Mouse (Mus musculus) heart, postnatal 0 days (tissue): ENCODE measurements around the gene Ppp5c. TPM values are rescaled to one million over a fixed set of nuclear protein-coding genes. Genes with fewer than 3 reads are reported as not detected.

Experiments
- ATAC-seq: fragments of 200-750 bp; cut with Nextera tagmentation; 2 replicates; pipeline ENCODE4 v1.8.0; 2017; ENCODE audit warnings: low read depth, moderate number of reproducible peaks, moderate library complexity; ENCODE audit not compliant: insufficient read depth
- DNase-seq: peaks from one replicate; pipeline ENCODE4 v3.0.0-alpha.2; 2016; ENCODE audit warnings: low spot score
- H3K27ac ChIP-seq: fragments of 300-500 bp; sonication (generic); 2 replicates; pipeline ENCODE4 v1.5.1; 2014; ENCODE audit warnings: low read depth, mild to moderate bottlenecking
- H3K27me3 ChIP-seq: fragments of 300-500 bp; sonication (generic); 2 replicates; pipeline ENCODE4 v1.6.1; 2014; ENCODE audit warnings: low read length, mixed read lengths; ENCODE audit not compliant: control insufficient read depth, insufficient read depth
- H3K36me3 ChIP-seq: fragments of 300-500 bp; sonication (generic); replicated peaks from 2 replicates; pipeline ENCODE4 v1.6.1; 2014; ENCODE audit warnings: low read length, mixed read lengths; ENCODE audit not compliant: control insufficient read depth, insufficient read depth
- H3K4me1 ChIP-seq: fragments of 300-500 bp; sonication (generic); 2 replicates; pipeline ENCODE4 v1.6.1; 2014; ENCODE audit warnings: antibody characterized with exemption; ENCODE audit not compliant: control insufficient read depth, insufficient read depth
- H3K4me2 ChIP-seq: fragments of 300-500 bp; sonication (generic); 2 replicates; pipeline ENCODE4 v1.6.1; 2014; ENCODE audit warnings: low read depth, mild to moderate bottlenecking, low read length, moderate library complexity
- H3K4me3 ChIP-seq: fragments of 300-500 bp; sonication (generic); 2 replicates; pipeline ENCODE4 v1.5.1; 2014; ENCODE audit warnings: low read depth, low read length
- H3K9ac ChIP-seq: fragments of 300-500 bp; sonication (generic); replicated peaks from 2 replicates; pipeline ENCODE4 v1.6.1; 2014; ENCODE audit warnings: low read depth, low read length, mixed read lengths
- H3K9me3 ChIP-seq: fragments of 300-500 bp; sonication (generic); replicated peaks from 2 replicates; pipeline ENCODE4 v1.6.1; 2016; ENCODE audit warnings: low read length; ENCODE audit not compliant: control insufficient read depth
- CTCF ChIP-seq: IDR thresholded peaks from 2 replicates; pipeline ENCODE4 v1.5.1; 2016; ENCODE audit warnings: antibody characterized with exemption, control low read depth, low read depth
- EP300 ChIP-seq: IDR thresholded peaks from 2 replicates; pipeline ENCODE4 v1.6.1; 2016; ENCODE audit warnings: antibody characterized with exemption, low read depth
- WGBS: fragments of 180-500 bp; shearing (Covaris S2); extraction: QIAGEN DNeasy Blood & Tissue Kit; methylation state at CpG from one replicate; pipeline ENCODE4 v1.1.7; 2014; 5-methylcytosine and 5-hydroxymethylcytosine counted together
- polyA plus RNA-seq: library from polyadenylated mRNA; unstranded; fragments of >200 nt; fragmentation: Nextera tagmentation; extraction: Ambion mirVana; gene quantifications from 2 replicates; pipeline ENCODE4 v1.2.1, GENCODE M21; 2015
- total RNA-seq: library from RNA; depleted of rRNA; stranded (reverse); fragments of >200 nt; gene quantifications from 2 replicates; pipeline ENCODE4 v1.2.3, GENCODE M21; 2014; ENCODE audit warnings: low replicate concordance

Gene Ppp5c
- total and polyA plus RNA-seq, 2 experiments from 2014 or later, result 55.0 to 88.5 TPM

DNA sequence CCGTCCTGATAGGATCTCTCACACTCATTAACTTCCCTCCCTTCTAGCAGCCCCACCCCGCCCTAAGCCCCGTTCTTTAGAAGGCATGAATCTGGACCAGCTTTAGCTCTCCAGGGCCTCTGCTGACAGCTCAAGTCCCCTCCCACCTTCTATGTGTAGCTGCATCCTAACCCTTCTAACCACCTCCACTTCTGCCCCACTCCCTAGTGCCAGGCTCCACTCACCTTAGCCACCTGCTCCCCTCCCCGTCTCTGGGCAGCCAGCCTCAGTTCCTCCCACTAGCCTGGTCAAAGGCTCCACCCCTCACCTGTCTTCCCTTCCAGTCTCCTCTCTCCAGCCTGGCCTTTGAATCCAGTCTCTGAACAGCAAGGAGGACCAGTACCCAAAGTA lies 2.2 kb downstream of the Ppp5c start:
- TF ChIP-seq EP300, result no peak
- TF ChIP-seq CTCF, result no peak
- peak overlapping the region; percentile 24; the same call in 1 of the 2 replicates for H3K9ac ChIP-seq
- no peaks in the 10 kb centered on the region for H3K27me3 ChIP-seq
- H3K4me3 ChIP-seq, result no peak overlapping the region
- peaks cover 51% of the 10 kb centered on the region for H3K4me1 ChIP-seq
- ATAC-seq (no peak), DNase-seq (no peak)
- peak overlapping the region; percentile 75 for H3K27ac ChIP-seq
- H3K36me3 ChIP-seq, result peaks cover 22% of the 10 kb centered on the region
- peak overlapping the region; percentile 68 for H3K4me2 ChIP-seq
- no peaks in the 10 kb centered on the region for H3K9me3 ChIP-seq
- 37% methylated on average over 4 of the region's 4 CpGs for WGBS

DNA sequence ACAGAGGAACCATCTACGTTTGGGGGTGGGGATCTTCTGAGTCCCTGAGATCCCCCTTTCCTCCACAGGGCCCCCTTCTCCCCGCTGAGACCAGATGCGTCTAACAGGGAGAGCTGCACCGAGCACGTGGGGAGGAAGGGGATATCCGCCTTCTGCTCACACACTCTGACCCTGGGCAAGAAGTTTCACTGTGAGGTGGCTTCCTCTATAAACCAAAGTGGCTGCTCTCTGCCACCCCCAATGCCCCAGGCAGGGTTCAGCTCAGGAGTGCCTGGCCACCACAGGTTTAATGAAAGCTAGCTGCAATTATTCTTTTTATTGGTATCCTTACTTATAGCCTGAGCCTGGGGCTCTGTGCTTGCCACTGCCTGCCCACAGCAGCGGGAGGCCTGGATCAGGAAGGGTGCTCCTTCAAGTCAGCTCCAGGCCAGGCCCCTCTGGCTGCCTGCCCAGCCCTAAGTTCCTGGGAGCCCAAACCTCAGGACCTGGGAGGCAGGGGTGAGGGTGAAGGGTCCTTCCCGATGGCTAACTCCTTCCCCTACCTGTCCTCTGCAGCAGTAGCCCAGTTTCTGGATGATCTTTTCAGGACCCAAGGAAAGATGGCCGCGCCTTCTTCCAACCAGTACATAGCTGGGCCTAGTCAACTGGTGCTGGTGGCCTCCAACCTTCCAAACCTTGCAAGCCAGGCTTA lies 2.8 kb downstream of the Ppp5c start:
- H3K4me1 ChIP-seq, result peaks cover 51% of the 10 kb centered on the region
- H3K9me3 ChIP-seq, result no peaks in the 10 kb centered on the region
- no peaks in the 10 kb centered on the region for H3K27me3 ChIP-seq
- peaks cover 25% of the 10 kb centered on the region for H3K36me3 ChIP-seq
- WGBS, result 51% methylated on average over 10 of the region's 10 CpGs
- no peak for ATAC-seq
- no peak for DNase-seq
- H3K27ac ChIP-seq, result peak overlapping the region; percentile 75
- peak overlapping the region; percentile 24; the same call in 1 of the 2 replicates for H3K9ac ChIP-seq
- TF ChIP-seq EP300 (no peak), CTCF (no peak)
- peak overlapping the region; percentile 68 for H3K4me2 ChIP-seq
- no peak overlapping the region for H3K4me3 ChIP-seq

DNA sequence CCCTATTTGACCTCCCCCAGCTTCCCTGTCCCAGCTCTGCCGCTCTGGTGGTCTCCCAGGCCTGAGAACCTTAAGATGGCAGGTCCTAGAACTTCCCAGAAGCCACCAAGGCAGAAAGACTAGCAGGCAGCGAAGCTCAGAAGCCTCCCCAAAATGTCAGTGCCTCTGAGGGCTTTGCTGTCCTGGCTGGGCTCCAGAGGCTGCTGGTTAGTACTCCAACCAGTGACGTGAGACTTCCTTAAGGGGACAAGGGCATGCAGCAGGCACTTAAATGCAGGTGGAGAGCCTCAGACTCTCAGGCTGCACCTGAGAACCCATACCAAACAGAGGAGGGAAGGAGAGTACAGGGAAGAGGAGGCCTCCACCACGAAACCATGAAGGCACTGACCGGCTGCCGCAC lies 3.6 kb downstream of the Ppp5c start:
- DNase-seq (no peak), ATAC-seq (no peak)
- peak overlapping the region; percentile 75 for H3K27ac ChIP-seq
- no peak overlapping the region for H3K4me3 ChIP-seq
- WGBS, result 51% methylated on average over 6 of the region's 6 CpGs
- peak overlapping the region; percentile 15; the same call in 1 of the 2 replicates for H3K9ac ChIP-seq
- no peak for TF ChIP-seq EP300
- TF ChIP-seq CTCF, result no peak
- H3K36me3 ChIP-seq, result peaks cover 32% of the 10 kb centered on the region
- peak overlapping the region; percentile 68 for H3K4me2 ChIP-seq
- no peaks in the 10 kb centered on the region for H3K9me3 ChIP-seq
- H3K27me3 ChIP-seq, result no peaks in the 10 kb centered on the region
- peaks cover 56% of the 10 kb centered on the region for H3K4me1 ChIP-seq

DNA sequence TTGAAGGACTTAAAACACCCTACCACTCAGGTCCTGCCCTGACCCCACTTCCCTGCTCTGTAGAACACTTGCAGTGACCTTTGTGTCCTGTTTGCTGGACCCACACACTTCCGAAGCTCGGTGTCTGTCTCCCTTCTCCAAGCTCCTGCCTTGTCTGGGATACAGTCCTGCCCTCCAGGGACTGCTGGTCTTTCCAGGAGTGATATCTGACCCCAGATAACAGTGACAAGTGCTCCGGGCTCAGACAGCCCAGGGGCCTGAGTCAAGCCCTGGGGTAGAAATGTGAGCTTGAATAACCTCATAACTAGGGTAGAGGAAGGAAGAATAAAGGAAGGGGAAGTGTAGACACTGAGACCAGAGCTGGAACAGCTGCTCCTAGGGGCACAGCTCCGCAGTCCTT lies 4.0 kb downstream of the Ppp5c start:
- H3K27me3 ChIP-seq, result no peaks in the 10 kb centered on the region
- peaks cover 32% of the 10 kb centered on the region for H3K36me3 ChIP-seq
- DNase-seq (no peak), ATAC-seq (no peak)
- TF ChIP-seq CTCF (no peak), EP300 (no peak)
- 0 out of 2 replicates have a peak overlapping the region, but pooled peaks have one; percentile 15 for H3K9ac ChIP-seq
- H3K27ac ChIP-seq, result peak overlapping the region; percentile 75
- peaks cover 60% of the 10 kb centered on the region for H3K4me1 ChIP-seq
- H3K4me2 ChIP-seq, result peak overlapping the region; percentile 68
- H3K9me3 ChIP-seq, result no peaks in the 10 kb centered on the region
- H3K4me3 ChIP-seq, result no peak overlapping the region
- 31% methylated on average over 4 of the region's 4 CpGs for WGBS

DNA sequence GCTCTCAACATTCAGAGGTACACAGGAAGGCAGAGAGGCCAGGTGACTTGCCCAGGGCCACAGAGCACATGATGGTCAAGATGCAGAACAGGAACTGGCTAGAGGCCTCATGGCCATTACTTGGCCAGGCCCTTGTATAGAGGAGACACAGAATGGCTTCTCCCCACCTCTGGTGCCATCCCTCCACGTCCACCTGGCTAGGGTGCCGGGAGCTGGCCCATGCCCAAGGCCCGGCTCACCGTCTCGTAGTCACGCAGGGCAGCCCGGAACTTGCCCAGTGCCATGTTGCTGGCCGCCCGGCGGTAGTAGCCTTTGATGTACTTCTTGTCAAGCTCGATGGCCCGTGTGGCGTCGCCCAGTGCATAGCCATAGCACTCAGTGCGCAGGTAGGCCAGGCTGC lies 5.5 kb downstream of the Ppp5c start:
- Histone ChIP-seq H3K4me1 (peaks cover 69% of the 10 kb centered on the region), H3K27me3 (no peaks in the 10 kb centered on the region), H3K27ac (no peak overlapping the region), H3K9me3 (no peaks in the 10 kb centered on the region), H3K4me3 (no peak overlapping the region), H3K4me2 (no peak overlapping the region), H3K36me3 (peaks cover 32% of the 10 kb centered on the region), H3K9ac (no peak overlapping the region)
- 95% methylated on average over 15 of the region's 15 CpGs for WGBS
- ATAC-seq (no peak), DNase-seq (no peak)
- TF ChIP-seq CTCF (no peak), EP300 (no peak)
